Comparison of ENCODE assay signal across 15 mouse cellular contexts in genomic region chr4:98635140-98635837, GRCm38 (mm10).
DNase-seq lines count a peak whose midpoint lies in the region; ATAC-seq and TF ChIP-seq lines count a peak whose summit lies in the region.
"Had no signal": no experiment of that assay in that cellular context is flagged by ENCODE, and none has a peak within 500 bp of the region (broad histone marks: within the 10 kb centered on the region; RNA-seq: fewer than 3 reads in every experiment).

No protein-coding gene starts in this region.

- no peaks in the 10 kb centered on the region for H3K27me3 ChIP-seq in heart, embryonic 10.5 days (ENCODE audit: insufficient read depth, poor library complexity, severe bottlenecking)
- H3K27me3 ChIP-seq in midbrain, postnatal 0 days (ENCODE audit: insufficient read depth, low read length), result no peaks in the 10 kb centered on the region
- no peaks in the 10 kb centered on the region for H3K27me3 ChIP-seq in midbrain, embryonic 16.5 days (ENCODE audit: control insufficient read depth, insufficient read depth, low read depth, low read length)
- H3K27me3 ChIP-seq: heart, embryonic 15.5 days; hindbrain, embryonic 15.5 days; liver, embryonic 12.5 days; lung, embryonic 15.5 days had no signal

- H3K36me3 ChIP-seq in heart, embryonic 10.5 days, result 0 out of 2 replicates have a peak, but pooled peaks cover 3% of the 10 kb centered on the region
- H3K36me3 ChIP-seq in midbrain, postnatal 0 days (ENCODE audit: insufficient read depth, low read length), result no peaks in the 10 kb centered on the region
- no peaks in the 10 kb centered on the region for H3K36me3 ChIP-seq in midbrain, embryonic 16.5 days (ENCODE audit: control insufficient read depth, insufficient read depth, low read length)
- H3K36me3 ChIP-seq: heart, embryonic 15.5 days; hindbrain, embryonic 15.5 days; liver, embryonic 12.5 days; lung, embryonic 15.5 days had no signal

- peaks cover 15% of the 10 kb centered on the region for H3K4me1 ChIP-seq in heart, embryonic 10.5 days
- H3K4me1 ChIP-seq in midbrain, postnatal 0 days (ENCODE audit: insufficient read depth, low read length), result no peaks in the 10 kb centered on the region
- H3K4me1 ChIP-seq in midbrain, embryonic 16.5 days (ENCODE audit: control insufficient read depth, insufficient read depth, low read length), result no peaks in the 10 kb centered on the region
- H3K4me1 ChIP-seq: heart, embryonic 15.5 days; hindbrain, embryonic 15.5 days; liver, embryonic 12.5 days; lung, embryonic 15.5 days had no signal

- DNase-seq in heart, embryonic 10.5 days (ENCODE audit: low spot score), result peak; percentile 63
- DNase-seq in heart, adult 8-10 months (ENCODE audit: low spot score), result no peak
- peak; percentile 41 for DNase-seq in midbrain, postnatal 0 days (ENCODE audit: low spot score)
- peak; percentile 96 for DNase-seq in cerebellum, adult 9-10 months
- DNase-seq in skeletal muscle tissue, adult 2 months (ENCODE audit: low read depth, low spot score), result peak; percentile 17
- no peak for DNase-seq in lung, postnatal 14 days
- DNase-seq: adrenal gland, adult 8-10 months; kidney, adult 9 months; retina, postnatal 1 day; thymus, adult 2 months had no signal

- H3K9me3 ChIP-seq in heart, embryonic 10.5 days, result no peaks in the 10 kb centered on the region
- H3K9me3 ChIP-seq in midbrain, postnatal 0 days (ENCODE audit: low read length), result no peaks in the 10 kb centered on the region
- no peaks in the 10 kb centered on the region; the same call in 1 of the 2 replicates for H3K9me3 ChIP-seq in midbrain, embryonic 16.5 days (replicated peaks; ENCODE audit: control insufficient read depth, low read length, poor library complexity, severe bottlenecking)
- H3K9me3 ChIP-seq: heart, embryonic 15.5 days; hindbrain, embryonic 15.5 days; lung, embryonic 15.5 days had no signal

- no peak overlapping the region for H3K4me2 ChIP-seq in midbrain, postnatal 0 days (ENCODE audit: low read depth, low read length, poor library complexity, severe bottlenecking)
- H3K4me2 ChIP-seq in midbrain, embryonic 16.5 days (ENCODE audit: low read length), result no peak overlapping the region
- H3K4me2 ChIP-seq: heart, embryonic 15.5 days; hindbrain, embryonic 15.5 days; liver, embryonic 12.5 days; lung, embryonic 15.5 days had no signal

- H3K27ac ChIP-seq in heart, embryonic 10.5 days, result no peak overlapping the region
- H3K27ac ChIP-seq in midbrain, postnatal 0 days (ENCODE audit: low read depth, low read length), result no peak overlapping the region
- H3K27ac ChIP-seq in midbrain, embryonic 16.5 days (ENCODE audit: low read length), result no peak overlapping the region
- H3K27ac ChIP-seq: heart, embryonic 15.5 days; hindbrain, embryonic 15.5 days; liver, embryonic 12.5 days; lung, embryonic 15.5 days had no signal

- no peak overlapping the region for H3K9ac ChIP-seq in midbrain, postnatal 0 days (replicated peaks; ENCODE audit: low read length, poor library complexity, severe bottlenecking)
- H3K9ac ChIP-seq in midbrain, embryonic 16.5 days (ENCODE audit: low read depth, low read length), result no peak overlapping the region
- H3K9ac ChIP-seq: heart, embryonic 15.5 days; hindbrain, embryonic 15.5 days; liver, embryonic 12.5 days; lung, embryonic 15.5 days had no signal

- TF ChIP-seq CTCF in midbrain, postnatal 0 days (IDR thresholded peaks at IDR 0.05), result no peak

- no peak overlapping the region for H3K4me3 ChIP-seq in heart, embryonic 10.5 days
- H3K4me3 ChIP-seq in midbrain, postnatal 0 days (ENCODE audit: low read depth, low read length), result no peak overlapping the region
- no peak overlapping the region for H3K4me3 ChIP-seq in midbrain, embryonic 16.5 days (ENCODE audit: low read depth, low read length)
- H3K4me3 ChIP-seq: heart, embryonic 15.5 days; hindbrain, embryonic 15.5 days; liver, embryonic 12.5 days; lung, embryonic 15.5 days had no signal

- no peak for ATAC-seq in midbrain, postnatal 0 days (ENCODE audit: low FRiP score)
- ATAC-seq in midbrain, embryonic 16.5 days, result no peak
- ATAC-seq: liver, embryonic 12.5 days had no signal

- WGBS in heart, embryonic 10.5 days, result 92% methylated on average over 18 of the region's 18 CpGs
- 86% methylated on average over 18 of the region's 18 CpGs for WGBS in midbrain, postnatal 0 days
- WGBS in midbrain, embryonic 16.5 days, result 84% methylated on average over 18 of the region's 18 CpGs

Comparison
In these comparisons a context has a peak if more than half of its experiments do, and no peak if none do; other contexts are left out.
1. DNase-seq: peak in heart, embryonic 10.5 days (single experiment), midbrain, postnatal 0 days (single experiment), cerebellum, adult 9-10 months (single experiment) and skeletal muscle tissue, adult 2 months (single experiment); none in heart, adult 8-10 months (single experiment) and lung, postnatal 14 days (single experiment).